Mouse (Mus musculus): Measurements from ENCODE around the gene Exosc5. TPM values are rescaled to one million over a fixed set of nuclear protein-coding genes. Genes with fewer than 3 reads are reported as not detected.

Gene Exosc5
- polyA plus RNA-seq, 2 experiments = 63.0 to 64.9 TPM

DNA sequence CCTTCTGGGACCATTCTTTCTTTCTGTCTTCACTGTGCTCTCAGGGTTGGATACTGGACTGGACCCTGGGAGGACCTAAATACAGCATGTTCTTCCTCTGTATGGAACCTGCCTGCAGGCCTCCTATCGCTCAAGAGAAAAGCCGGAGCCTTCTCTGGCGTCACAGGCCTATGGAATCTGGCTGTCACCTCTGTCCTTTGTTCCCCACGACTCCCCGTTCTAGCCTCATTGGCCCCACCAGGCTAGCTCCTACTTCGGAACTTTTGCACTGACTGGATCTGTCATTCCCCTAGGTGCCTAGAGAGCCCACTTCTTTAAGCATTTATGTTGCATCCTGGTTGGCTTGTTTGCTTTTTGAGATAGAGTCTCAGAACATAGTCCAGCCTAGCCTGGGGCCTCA lies 25.7 kb downstream of the Exosc5 start:
- H3K9ac ChIP-seq (ENCODE audit: low read depth, low read length, severe bottlenecking) = no peak overlapping the region
- WGBS = 76% methylated on average over 6 of the region's 6 CpGs
- ATAC-seq (ENCODE audit: low FRiP score, low read depth) (no peak), DNase-seq (ENCODE audit: low spot score) (no peak)
- no peaks in the 10 kb centered on the region for H3K36me3 ChIP-seq (ENCODE audit: control insufficient read depth, insufficient read depth, low read length)
- H3K9me3 ChIP-seq (ENCODE audit: control insufficient read depth, low read length) = no peaks in the 10 kb centered on the region
- H3K4me3 ChIP-seq (replicated peaks; ENCODE audit: low read length) = no peak overlapping the region
- no peak overlapping the region for H3K27ac ChIP-seq (replicated peaks; ENCODE audit: low read depth, low read length)
- H3K4me1 ChIP-seq (ENCODE audit: control insufficient read depth, insufficient read depth, low read length) = peaks cover 30% of the 10 kb centered on the region
- H3K27me3 ChIP-seq (ENCODE audit: control insufficient read depth, insufficient read depth, low read length) = peaks cover 38% of the 10 kb centered on the region
- H3K4me2 ChIP-seq (replicated peaks; ENCODE audit: low read depth, low read length, severe bottlenecking) = no peak overlapping the region
- TF ChIP-seq POLR2A (IDR thresholded peaks at IDR 0.05; ENCODE audit: borderline replicate concordance, extremely low read depth, insufficient read depth, insufficient read length) = no peak

DNA sequence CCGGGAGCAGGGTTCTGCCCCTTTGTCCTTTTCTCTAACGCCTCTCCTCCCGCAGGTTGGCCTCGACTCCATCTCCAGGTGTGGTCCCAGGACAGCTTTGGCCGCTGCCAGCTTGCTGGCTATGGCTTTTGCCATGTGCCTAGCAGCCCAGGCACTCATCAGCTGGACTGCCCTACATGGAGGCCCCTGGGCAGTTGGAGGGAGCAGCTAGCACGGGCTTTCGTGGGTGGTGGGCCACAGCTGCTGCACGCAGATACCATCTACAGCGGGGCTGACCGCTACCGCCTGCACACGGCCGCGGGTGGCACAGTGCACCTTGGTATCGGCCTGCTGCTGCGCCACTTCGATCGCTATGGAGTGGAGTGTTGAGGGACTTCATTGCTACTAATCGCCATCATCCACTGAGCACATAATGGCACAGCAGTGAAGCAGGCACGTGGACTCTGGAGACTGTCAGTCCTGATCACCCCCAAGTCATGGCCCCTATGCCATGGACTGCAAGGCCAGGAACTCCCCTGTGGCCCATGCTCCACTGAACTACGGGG lies 27.0 kb downstream of the Exosc5 start:
- no peak for ATAC-seq (ENCODE audit: low FRiP score, low read depth)
- H3K27ac ChIP-seq (replicated peaks; ENCODE audit: low read depth, low read length) = no peak overlapping the region
- TF ChIP-seq POLR2A (IDR thresholded peaks at IDR 0.05; ENCODE audit: borderline replicate concordance, extremely low read depth, insufficient read depth, insufficient read length) = no peak
- no peak for DNase-seq (ENCODE audit: low spot score)
- peaks cover 25% of the 10 kb centered on the region for H3K4me1 ChIP-seq (ENCODE audit: control insufficient read depth, insufficient read depth, low read length)
- H3K4me3 ChIP-seq (replicated peaks; ENCODE audit: low read length) = peak overlapping the region; percentile 60; the same call in 1 of the 2 replicates
- H3K9ac ChIP-seq (ENCODE audit: low read depth, low read length, severe bottlenecking) = 0 out of 2 replicates have a peak overlapping the region, but pooled peaks have one; percentile 75
- H3K9me3 ChIP-seq (ENCODE audit: control insufficient read depth, low read length) = no peaks in the 10 kb centered on the region
- peak overlapping the region; percentile 90 for H3K4me2 ChIP-seq (replicated peaks; ENCODE audit: low read depth, low read length, severe bottlenecking)
- H3K36me3 ChIP-seq (ENCODE audit: control insufficient read depth, insufficient read depth, low read length) = no peaks in the 10 kb centered on the region
- WGBS = 74% methylated on average over 21 of the region's 21 CpGs
- peaks cover 49% of the 10 kb centered on the region for H3K27me3 ChIP-seq (ENCODE audit: control insufficient read depth, insufficient read depth, low read length)

GRCm38 (mm10) chr7:25686680-25687531 lies 27.9 kb downstream of the Exosc5 start, which contains the start of gene Tgfb1:
TSS of gene Tgfb1 (plus strand) at chr7:25687002.
- peaks cover 21% of the 10 kb centered on the region for H3K4me1 ChIP-seq (ENCODE audit: control insufficient read depth, insufficient read depth, low read length)
- H3K9me3 ChIP-seq (ENCODE audit: control insufficient read depth, low read length) = no peaks in the 10 kb centered on the region
- H3K4me2 ChIP-seq (replicated peaks; ENCODE audit: low read depth, low read length, severe bottlenecking) = peak within 1 kb of the TSS; percentile 90
- H3K27ac ChIP-seq (replicated peaks; ENCODE audit: low read depth, low read length) = no peak within 1 kb of the TSS; the same call in 1 of the 2 replicates
- no peak for TF ChIP-seq POLR2A (IDR thresholded peaks at IDR 0.05; ENCODE audit: borderline replicate concordance, extremely low read depth, insufficient read depth, insufficient read length)
- 1% methylated on average over 47 of the region's 69 CpGs for WGBS
- H3K27me3 ChIP-seq (ENCODE audit: control insufficient read depth, insufficient read depth, low read length) = peaks cover 50% of the 10 kb centered on the region
- DNase-seq (ENCODE audit: low spot score) = no peak
- H3K9ac ChIP-seq (ENCODE audit: low read depth, low read length, severe bottlenecking) = peak within 1 kb of the TSS; percentile 75
- peak within 1 kb of the TSS; percentile 60 for H3K4me3 ChIP-seq (replicated peaks; ENCODE audit: low read length)
- no peaks in the 10 kb centered on the region for H3K36me3 ChIP-seq (ENCODE audit: control insufficient read depth, insufficient read depth, low read length)
- ATAC-seq (ENCODE audit: low FRiP score, low read depth) = peak; percentile 41

GRCm38 (mm10) chr7:25687811-25688401 lies 28.9 kb downstream of the Exosc5 start:
- ATAC-seq (ENCODE audit: low FRiP score, low read depth) (no peak), DNase-seq (ENCODE audit: low spot score) (no peak)
- Histone ChIP-seq H3K4me2 (replicated peaks; ENCODE audit: low read depth, low read length, severe bottlenecking) (peak overlapping the region; percentile 90), H3K9me3 (ENCODE audit: control insufficient read depth, low read length) (no peaks in the 10 kb centered on the region), H3K27me3 (ENCODE audit: control insufficient read depth, insufficient read depth, low read length) (peaks cover 50% of the 10 kb centered on the region), H3K4me1 (ENCODE audit: control insufficient read depth, insufficient read depth, low read length) (peaks cover 21% of the 10 kb centered on the region), H3K4me3 (replicated peaks; ENCODE audit: low read length) (peak overlapping the region; percentile 60), H3K36me3 (ENCODE audit: control insufficient read depth, insufficient read depth, low read length) (no peaks in the 10 kb centered on the region), H3K9ac (ENCODE audit: low read depth, low read length, severe bottlenecking) (peak overlapping the region; percentile 75), H3K27ac (replicated peaks; ENCODE audit: low read depth, low read length) (no peak overlapping the region)
- WGBS = under 1% methylated on average over 42 of the region's 47 CpGs
- no peak for TF ChIP-seq POLR2A (IDR thresholded peaks at IDR 0.05; ENCODE audit: borderline replicate concordance, extremely low read depth, insufficient read depth, insufficient read length)

Data from limb, embryonic 14.5 days (tissue).